Mouse (Mus musculus): ENCODE data around the gene Atf5.

DNA sequence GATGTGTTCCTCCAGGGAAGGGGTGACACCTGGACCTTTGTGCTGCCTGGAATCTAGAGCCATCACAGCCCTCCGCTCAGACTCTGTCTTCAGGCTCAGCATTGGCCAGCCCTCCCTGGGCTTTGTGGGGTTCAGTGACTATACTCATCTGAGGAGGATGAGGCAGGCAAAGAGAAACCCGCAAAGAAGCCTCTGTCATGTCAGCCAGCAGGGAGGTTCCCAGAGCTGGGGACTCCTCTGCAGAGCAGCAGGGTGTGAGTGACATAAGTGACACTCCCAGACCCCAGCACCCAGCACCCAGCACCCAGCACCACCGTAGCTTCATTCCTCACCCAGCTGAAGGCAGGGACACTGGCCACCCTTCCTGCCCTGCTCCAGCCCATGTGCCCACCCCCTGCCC lies 26.9 kb downstream of the Atf5 start:
- TF ChIP-seq CTCF (IDR thresholded peaks at IDR 0.05) (no peak), EP300 (IDR thresholded peaks at IDR 0.05; ENCODE audit: insufficient read depth, low read depth, low read length) (no peak), POLR2A (IDR thresholded peaks at IDR 0.05; ENCODE audit: insufficient read depth, low read depth, low read length) (no peak)

All from heart, adult 2 months (tissue).